Comparison of ENCODE assay signal across 19 mouse cellular contexts in the genomic region with DNA sequence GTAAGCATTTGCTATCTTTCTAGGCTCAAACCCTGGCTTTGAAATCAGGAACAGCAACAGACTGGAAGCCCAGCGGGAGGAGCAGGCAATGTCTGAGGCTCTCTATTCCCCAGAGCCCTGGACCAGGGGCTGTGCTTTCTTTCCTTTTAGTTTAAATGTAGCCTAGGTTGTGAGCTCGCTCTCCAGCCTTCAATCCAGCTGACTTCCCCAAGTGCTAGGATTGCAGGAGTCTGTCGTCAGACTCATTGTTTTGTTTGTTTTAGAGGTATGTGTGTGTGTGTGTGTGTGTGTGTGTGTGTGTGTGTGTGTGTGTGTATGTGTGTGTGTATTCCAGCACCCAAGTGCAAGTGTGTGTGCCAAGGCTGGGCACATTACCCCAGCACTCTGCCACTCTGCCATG. TPM values are rescaled to one million over a fixed set of nuclear protein-coding genes. Genes with fewer than 3 reads are reported as not detected.
DNase-seq lines count a peak whose midpoint lies in the region; ATAC-seq and TF ChIP-seq lines count a peak whose summit lies in the region.
"Had no signal": no experiment of that assay in that cellular context is flagged by ENCODE, and none has a peak within 500 bp of the region (broad histone marks: within the 10 kb centered on the region; RNA-seq: fewer than 3 reads in every experiment).

No protein-coding gene starts in this region.

- no peak for DNase-seq in hindbrain, embryonic 14.5 days (ENCODE audit: low spot score)
- DNase-seq in MN1 (ENCODE audit: low spot score) (peak; percentile 71), adipocyte (ENCODE audit: low spot score) (peak; percentile 41)
- no peak for DNase-seq in left cerebral cortex, adult 2 months (ENCODE audit: extremely low spot score in 1 of 2, low spot score in 2 of 2)
- no peak for DNase-seq in embryo, embryonic 10.5 days (ENCODE audit: low spot score)
- DNase-seq: adrenal gland, postnatal 10 days; cerebellum, adult 9-11 months; gastrocnemius, postnatal 14 days; heart, adult 18-20 months; heart, postnatal 36 days; kidney, adult 9 months; kidney, postnatal 36 days; left cerebral cortex, postnatal 4 days; midbrain, embryonic 14.5 days; thymus, postnatal 14 days had no signal

- WGBS in hindbrain, embryonic 13.5 days: 63% methylated on average over 3 of the region's 3 CpGs
- 60% methylated on average over 3 of the region's 3 CpGs for WGBS in hindbrain, embryonic 14.5 days
- WGBS in limb, embryonic 15.5 days: 60% methylated on average over 3 of the region's 3 CpGs

- TF ChIP-seq CTCF in left cerebral cortex, adult 2 months (IDR thresholded peaks at IDR 0.05): no peak

- no peaks in the 10 kb centered on the region for H3K36me3 ChIP-seq in hindbrain, embryonic 13.5 days
- no peaks in the 10 kb centered on the region for H3K36me3 ChIP-seq in hindbrain, embryonic 14.5 days (replicated peaks; ENCODE audit: control insufficient read depth, insufficient read depth)
- H3K36me3 ChIP-seq in limb, embryonic 15.5 days: no peaks in the 10 kb centered on the region
- H3K36me3 ChIP-seq: forebrain, embryonic 10.5 days; intestine, embryonic 15.5 days had no signal

- no peaks in the 10 kb centered on the region for H3K9me3 ChIP-seq in hindbrain, embryonic 13.5 days
- no peaks in the 10 kb centered on the region for H3K9me3 ChIP-seq in hindbrain, embryonic 14.5 days (ENCODE audit: control insufficient read depth, low read length)
- no peaks in the 10 kb centered on the region for H3K9me3 ChIP-seq in limb, embryonic 15.5 days
- H3K9me3 ChIP-seq: forebrain, embryonic 10.5 days; intestine, embryonic 15.5 days had no signal

- peaks cover 33% of the 10 kb centered on the region for H3K4me1 ChIP-seq in hindbrain, embryonic 13.5 days (replicated peaks)
- peaks cover 13% of the 10 kb centered on the region for H3K4me1 ChIP-seq in hindbrain, embryonic 14.5 days (replicated peaks; ENCODE audit: control insufficient read depth, insufficient read depth, low read length)
- peaks cover 40% of the 10 kb centered on the region for H3K4me1 ChIP-seq in limb, embryonic 15.5 days

- no peaks in the 10 kb centered on the region for H3K27me3 ChIP-seq in hindbrain, embryonic 13.5 days
- no peaks in the 10 kb centered on the region for H3K27me3 ChIP-seq in hindbrain, embryonic 14.5 days (ENCODE audit: control insufficient read depth, insufficient read depth, low read length)
- H3K27me3 ChIP-seq in limb, embryonic 15.5 days: no peaks in the 10 kb centered on the region
- H3K27me3 ChIP-seq: intestine, embryonic 15.5 days had no signal

- no peak for ATAC-seq in hindbrain, embryonic 13.5 days (ENCODE audit: low FRiP score)
- ATAC-seq in hindbrain, embryonic 14.5 days (ENCODE audit: low FRiP score): no peak
- no peak for ATAC-seq in limb, embryonic 15.5 days (ENCODE audit: insufficient number of reproducible peaks, low FRiP score, low TSS enrichment, low read depth)
- ATAC-seq: intestine, embryonic 15.5 days had no signal

- intact Hi-C loops in left cerebral cortex, adult 2 months (cut with DNase I): no loop called here

- H3K27ac ChIP-seq in hindbrain, embryonic 13.5 days: peak overlapping the region; percentile 76
- H3K27ac ChIP-seq in hindbrain, embryonic 14.5 days: no peak overlapping the region
- H3K27ac ChIP-seq in limb, embryonic 15.5 days: peak overlapping the region; percentile 66; the same call in 1 of the 2 replicates
- H3K27ac ChIP-seq in left cerebral cortex, adult 2 months: no peak overlapping the region
- H3K27ac ChIP-seq: forebrain, embryonic 10.5 days had no signal

- H3K4me3 ChIP-seq in hindbrain, embryonic 13.5 days: no peak overlapping the region
- H3K4me3 ChIP-seq in hindbrain, embryonic 14.5 days (replicated peaks; ENCODE audit: low read length): no peak overlapping the region
- no peak overlapping the region for H3K4me3 ChIP-seq in limb, embryonic 15.5 days
- H3K4me3 ChIP-seq in left cerebral cortex, adult 2 months: no peak overlapping the region
- H3K4me3 ChIP-seq: forebrain, embryonic 10.5 days; intestine, embryonic 15.5 days had no signal

- no peak overlapping the region for H3K4me2 ChIP-seq in hindbrain, embryonic 13.5 days
- no peak overlapping the region for H3K4me2 ChIP-seq in hindbrain, embryonic 14.5 days (replicated peaks)
- H3K4me2 ChIP-seq in limb, embryonic 15.5 days: no peak overlapping the region
- H3K4me2 ChIP-seq: intestine, embryonic 15.5 days had no signal

- no peak overlapping the region for H3K9ac ChIP-seq in hindbrain, embryonic 13.5 days
- H3K9ac ChIP-seq in hindbrain, embryonic 14.5 days: no peak overlapping the region
- no peak overlapping the region for H3K9ac ChIP-seq in limb, embryonic 15.5 days
- H3K9ac ChIP-seq: intestine, embryonic 15.5 days had no signal

RNA-seq across cellular contexts. Expression of a gene that starts 20.2 kb away (rescaled TPM):
- 399 and 414 TPM in 2 replicates for polyA plus RNA-seq in hindbrain, embryonic 13.5 days (2015; fragmentation: Nextera tagmentation; extraction: Ambion mirVana)
- polyA plus RNA-seq in hindbrain, embryonic 14.5 days (2014; fragmentation: Nextera tagmentation; extraction: Ambion mirVana): 441 and 514 TPM in 2 replicates
- polyA plus RNA-seq in limb, embryonic 15.5 days (2015; fragmentation: Nextera tagmentation; extraction: Ambion mirVana): 251 and 280 TPM in 2 replicates
- total RNA-seq in left cerebral cortex, adult 2 months (2021): 100 to 1,000 TPM; 222 to 229 TPM

RNA-seq across cellular contexts. Expression of a gene that starts 20.3 kb away (rescaled TPM):
- polyA plus RNA-seq in hindbrain, embryonic 13.5 days (2015; fragmentation: Nextera tagmentation; extraction: Ambion mirVana): 33.2 and 38.5 TPM in 2 replicates
- polyA plus RNA-seq in hindbrain, embryonic 14.5 days (2014; fragmentation: Nextera tagmentation; extraction: Ambion mirVana): 29.5 and 30.9 TPM in 2 replicates
- polyA plus RNA-seq in limb, embryonic 15.5 days (2015; fragmentation: Nextera tagmentation; extraction: Ambion mirVana): 33.8 and 35.2 TPM in 2 replicates
- total RNA-seq in left cerebral cortex, adult 2 months (2021): 10 to 100 TPM; 26.4 to 27.7 TPM

RNA-seq across cellular contexts. Expression of a gene that starts 24.4 kb away (rescaled TPM):
- 42.5 and 48.2 TPM in 2 replicates for polyA plus RNA-seq in hindbrain, embryonic 13.5 days (2015; fragmentation: Nextera tagmentation; extraction: Ambion mirVana)
- polyA plus RNA-seq in hindbrain, embryonic 14.5 days (2014; fragmentation: Nextera tagmentation; extraction: Ambion mirVana): 47.3 and 47.5 TPM in 2 replicates
- polyA plus RNA-seq in limb, embryonic 15.5 days (2015; fragmentation: Nextera tagmentation; extraction: Ambion mirVana): 30.8 and 32.2 TPM in 2 replicates
- total RNA-seq in left cerebral cortex, adult 2 months (2021): 10 to 100 TPM; 14.3 to 16.2 TPM

Comparison
In these comparisons a context has a peak if more than half of its experiments do, and no peak if none do; other contexts are left out.
1. H3K27ac ChIP-seq: peak in hindbrain, embryonic 13.5 days (single experiment) and limb, embryonic 15.5 days (single experiment); none in hindbrain, embryonic 14.5 days (single experiment) and left cerebral cortex, adult 2 months (single experiment).
2. DNase-seq: peak in MN1 (single experiment) and adipocyte (single experiment); none in hindbrain, embryonic 14.5 days (single experiment), left cerebral cortex, adult 2 months (0 of 2) and embryo, embryonic 10.5 days (single experiment).